Mouse (Mus musculus) intestine, embryonic 14.5 days (tissue): ENCODE data around the gene Rtl8a. TPM values are rescaled to one million over a fixed set of nuclear protein-coding genes. Genes with fewer than 3 reads are reported as not detected.
"Not testable (repeated sequence)": the region's sequence is repeated elsewhere in the genome, so short reads cannot be mapped to it uniquely, and the experiment has no call there.

Source experiments
- ATAC-seq: fragments of 200-750 bp; cut with Nextera tagmentation; replicated peaks from 2 replicates; pipeline ENCODE4 v1.8.0; 2017; ENCODE audit warnings: low read depth, moderate number of reproducible peaks, moderate TSS enrichment, moderate library complexity; ENCODE audit not compliant: low FRiP score, low TSS enrichment
- DNase-seq: peaks from one replicate; pipeline ENCODE4 v3.0.0-alpha.2; 2018; ENCODE audit warnings: low spot score
- H3K27ac ChIP-seq: fragments of 300-500 bp; sonication (generic); 2 replicates; pipeline ENCODE4 v1.5.1; 2014; ENCODE audit warnings: low read depth, mild to moderate bottlenecking, control low read depth
- H3K27me3 ChIP-seq: fragments of 300-500 bp; sonication (generic); replicated peaks from 2 replicates; pipeline ENCODE4 v1.6.1; 2014; ENCODE audit warnings: low read length, control low read depth; ENCODE audit not compliant: control insufficient read depth, insufficient read depth
- H3K36me3 ChIP-seq: fragments of 300-500 bp; sonication (generic); 2 replicates; pipeline ENCODE4 v1.6.1; 2014; ENCODE audit warnings: low read length, control low read depth; ENCODE audit not compliant: control insufficient read depth, insufficient read depth
- H3K4me1 ChIP-seq: fragments of 300-500 bp; sonication (generic); replicated peaks from 2 replicates; pipeline ENCODE4 v1.6.1; 2014; ENCODE audit warnings: low read length, control low read depth, mixed read lengths; ENCODE audit not compliant: control insufficient read depth, insufficient read depth
- H3K4me2 ChIP-seq: fragments of 300-500 bp; sonication (generic); 2 replicates; pipeline ENCODE4 v1.6.1; 2014; ENCODE audit warnings: low read length
- H3K4me3 ChIP-seq: fragments of 300-500 bp; sonication (generic); 2 replicates; pipeline ENCODE4 v1.5.1; 2014; ENCODE audit warnings: low read depth, low read length, control low read depth, mixed read lengths
- H3K9ac ChIP-seq: fragments of 300-500 bp; sonication (generic); 2 replicates; pipeline ENCODE4 v1.6.1; 2014; ENCODE audit warnings: mild to moderate bottlenecking, low read length
- H3K9me3 ChIP-seq: fragments of 300-500 bp; sonication (generic); 2 replicates; pipeline ENCODE4 v1.6.1; 2016; ENCODE audit warnings: low read length, control low read depth; ENCODE audit not compliant: control insufficient read depth
- WGBS: fragments of 180-500 bp; shearing (Covaris S2); extraction: QIAGEN DNeasy Blood & Tissue Kit; methylation state at CpG from one replicate; pipeline ENCODE4 v1.1.7; 2014; 5-methylcytosine and 5-hydroxymethylcytosine counted together
- polyA plus RNA-seq: library from polyadenylated mRNA; unstranded; fragments of >200 nt; fragmentation: Nextera tagmentation; extraction: Ambion mirVana; gene quantifications from 2 replicates; pipeline ENCODE4 v1.2.1, GENCODE M21; 2014

Gene Rtl8a
- 57.9 and 58.0 TPM in 2 replicates for polyA plus RNA-seq

DNA sequence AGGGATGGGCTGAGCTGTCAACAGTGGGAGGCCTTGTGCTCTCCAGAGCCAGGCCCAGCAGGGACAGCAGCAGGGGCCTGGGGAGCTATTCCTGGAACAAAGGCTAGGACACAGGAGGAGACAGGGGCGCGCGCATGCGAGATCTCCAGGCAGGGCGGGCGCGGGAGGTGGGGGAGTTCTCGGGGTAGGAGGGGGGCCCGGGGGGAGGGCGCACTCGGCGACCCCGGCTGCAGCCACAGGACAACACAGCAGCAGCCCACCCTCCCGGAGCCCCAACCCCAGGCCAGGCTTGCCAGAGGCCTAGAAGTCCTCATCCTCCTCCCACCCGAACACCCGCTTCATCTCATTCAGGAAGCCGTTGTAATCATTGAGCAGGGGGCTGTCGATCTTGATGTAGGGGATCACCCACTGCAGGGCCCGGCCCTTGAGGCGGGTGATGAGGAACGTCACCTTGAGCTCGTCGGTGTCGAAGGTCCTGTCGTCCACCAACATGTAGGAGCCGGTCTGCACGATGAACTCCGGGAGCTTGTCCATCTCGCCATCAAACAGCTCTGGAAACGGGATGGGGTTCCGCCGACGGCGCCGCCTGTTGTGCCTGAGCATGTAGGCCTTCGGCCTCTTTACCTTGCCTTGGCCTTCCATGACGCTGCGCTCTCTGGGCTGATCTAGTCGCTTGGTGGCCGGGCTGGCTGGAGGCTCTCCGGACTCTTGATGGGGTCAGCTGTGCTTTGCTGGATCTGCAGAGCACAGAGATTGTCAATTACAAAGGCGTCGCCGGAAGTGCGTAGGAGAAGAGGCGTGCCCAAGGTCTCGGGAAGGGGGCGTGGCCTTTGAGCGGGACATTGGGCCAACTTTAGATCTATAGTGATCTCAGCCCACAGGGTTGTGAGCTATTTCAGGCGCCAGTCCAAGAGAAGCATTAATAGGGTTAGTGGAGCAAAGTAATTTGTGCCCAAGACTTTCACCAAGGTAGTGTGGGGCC, at the start of gene Rtl8a:
Gene Rtl8a (minus strand): TSS at position 703 of the 982 bp plus-strand sequence.
- not testable (repeated sequence) for H3K27me3 ChIP-seq, H3K4me1 ChIP-seq, H3K27ac ChIP-seq, H3K9ac ChIP-seq, H3K9me3 ChIP-seq, H3K36me3 ChIP-seq
- ATAC-seq, result peak; percentile 94
- WGBS, result 11% methylated on average over 9 of the region's 50 CpGs
- H3K4me2 ChIP-seq, result peak within 1 kb of the TSS; percentile 42
- peak; percentile 83 for DNase-seq
- H3K4me3 ChIP-seq, result peak within 1 kb of the TSS; percentile 30

DNA sequence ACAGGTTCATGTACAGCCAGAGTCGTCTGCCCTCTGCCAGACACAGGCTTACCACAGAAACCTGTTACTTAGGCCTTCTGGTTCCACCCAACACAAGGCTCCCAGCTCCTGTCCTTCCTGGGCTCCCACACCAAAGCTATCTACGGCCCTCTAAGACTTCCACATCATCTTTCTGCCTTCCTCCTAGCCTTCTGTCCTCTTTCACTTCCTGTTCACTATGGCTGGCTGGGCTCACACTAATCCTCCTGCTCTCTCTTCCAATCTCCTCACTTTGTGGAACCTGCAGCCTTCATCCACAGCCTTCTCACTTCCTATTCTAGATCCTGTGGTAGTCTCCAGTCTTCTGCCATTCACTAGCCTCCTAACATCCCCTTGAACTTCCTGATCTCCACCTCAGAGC, 49.7 kb upstream of the Rtl8a start:
- Histone ChIP-seq H3K4me3 (no peak overlapping the region), H3K9me3 (no peaks in the 10 kb centered on the region), H3K9ac (no peak overlapping the region), H3K4me1 (no peaks in the 10 kb centered on the region), H3K4me2 (no peak overlapping the region), H3K36me3 (no peaks in the 10 kb centered on the region), H3K27ac (no peak overlapping the region), H3K27me3 (no peaks in the 10 kb centered on the region)
- 79% methylated on average over 2 of the region's 2 CpGs for WGBS
- no peak for ATAC-seq
- DNase-seq, result no peak

DNA sequence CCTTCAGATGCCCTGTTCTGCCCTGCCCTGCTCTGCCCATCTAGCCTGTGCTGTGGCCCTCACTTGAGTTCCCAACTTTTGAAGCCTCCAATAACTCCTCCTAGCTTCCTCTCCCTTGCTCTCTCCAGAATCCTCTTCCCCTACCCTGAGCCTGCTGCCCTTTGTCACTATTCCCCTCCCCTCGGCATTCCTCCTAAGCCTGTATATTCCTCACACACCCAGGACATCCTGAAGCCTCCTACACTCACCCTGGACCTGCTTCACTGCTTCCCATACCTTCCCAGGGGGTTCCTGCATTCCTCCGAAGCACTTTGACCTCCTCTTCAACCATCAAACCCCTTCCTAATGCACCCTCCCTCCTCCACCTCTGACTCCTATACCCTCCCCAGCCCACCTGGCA, 48.6 kb upstream of the Rtl8a start:
- Histone ChIP-seq H3K4me3 (no peak overlapping the region), H3K9ac (no peak overlapping the region), H3K27ac (no peak overlapping the region), H3K36me3 (no peaks in the 10 kb centered on the region), H3K4me1 (no peaks in the 10 kb centered on the region), H3K9me3 (no peaks in the 10 kb centered on the region), H3K27me3 (no peaks in the 10 kb centered on the region), H3K4me2 (no peak overlapping the region)
- WGBS, result 52% methylated on average over 2 of the region's 2 CpGs
- DNase-seq, result no peak
- no peak for ATAC-seq

DNA sequence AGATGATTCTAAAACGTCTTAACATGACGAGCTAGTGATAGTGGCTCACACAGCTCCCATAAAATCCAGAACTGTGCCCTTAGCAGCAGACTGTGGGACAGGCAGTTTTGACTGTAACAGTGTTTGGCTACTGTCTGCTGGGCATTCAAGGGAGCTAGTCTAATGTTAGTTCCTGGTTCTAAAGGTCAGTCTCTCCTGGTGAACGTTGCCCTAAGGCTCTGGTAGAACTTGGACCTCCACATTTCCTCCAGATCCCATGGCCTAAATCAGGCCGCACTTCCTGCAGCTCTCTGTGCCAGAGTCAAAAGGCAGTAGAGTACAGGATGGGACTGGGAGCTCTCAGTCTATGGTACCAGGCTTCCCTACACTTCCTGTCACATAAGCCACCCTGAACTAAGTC, 41.2 kb upstream of the Rtl8a start:
- not testable (repeated sequence) for H3K9me3 ChIP-seq, H3K9ac ChIP-seq, DNase-seq, H3K27ac ChIP-seq, H3K36me3 ChIP-seq, ATAC-seq, H3K4me3 ChIP-seq, H3K4me2 ChIP-seq, H3K4me1 ChIP-seq, H3K27me3 ChIP-seq
- WGBS, result 78% methylated on average over 2 of the region's 4 CpGs

DNA sequence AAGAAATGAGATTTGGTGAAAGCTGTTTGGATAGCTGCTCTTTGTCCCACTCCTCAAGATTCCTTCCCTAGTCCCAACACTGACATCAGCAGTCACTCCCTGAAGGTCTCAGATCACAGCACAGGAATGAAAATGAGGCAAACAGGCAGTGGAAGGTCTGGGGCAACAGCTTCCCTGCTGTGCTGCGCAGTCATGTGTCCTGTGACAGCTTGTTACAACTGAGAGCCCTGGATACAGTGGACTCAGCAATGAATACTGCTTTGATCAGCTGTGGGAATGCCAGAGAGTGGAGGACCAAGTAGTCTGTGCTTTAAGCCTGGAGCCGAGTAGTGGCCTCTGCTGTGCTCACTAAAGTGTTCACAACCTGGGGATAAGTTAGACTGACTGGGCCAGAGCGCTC, 39.2 kb upstream of the Rtl8a start:
- not testable (repeated sequence) for DNase-seq, H3K36me3 ChIP-seq, H3K4me2 ChIP-seq, H3K9me3 ChIP-seq, ATAC-seq, H3K4me1 ChIP-seq, H3K27ac ChIP-seq, H3K9ac ChIP-seq, H3K4me3 ChIP-seq, H3K27me3 ChIP-seq
- WGBS, result 82% methylated on average over 1 of the region's 3 CpGs

DNA sequence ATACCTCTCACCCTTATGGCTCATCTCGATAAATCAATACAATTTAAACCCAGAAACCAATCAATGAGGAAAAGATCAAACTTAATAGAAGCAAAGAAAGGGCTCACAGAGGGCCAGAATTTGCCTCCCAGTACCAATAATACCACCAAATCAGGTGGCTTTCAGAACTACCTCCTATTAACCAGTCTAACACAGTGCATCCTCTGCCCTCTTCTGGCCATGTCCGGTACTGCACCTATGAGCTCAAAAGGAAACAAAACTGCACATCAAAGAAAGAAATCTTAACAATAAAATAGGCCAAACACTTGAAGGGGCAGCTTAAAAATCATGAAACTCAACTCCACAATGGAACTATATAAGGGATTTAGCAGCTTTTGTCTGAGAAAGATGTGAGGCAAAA, 33.5 kb upstream of the Rtl8a start:
- not testable (repeated sequence) for DNase-seq, H3K27me3 ChIP-seq, ATAC-seq, H3K36me3 ChIP-seq, H3K9me3 ChIP-seq, H3K9ac ChIP-seq, H3K27ac ChIP-seq, H3K4me1 ChIP-seq, H3K4me3 ChIP-seq, H3K4me2 ChIP-seq
- 0% methylated on average over 1 of the region's 2 CpGs for WGBS

DNA sequence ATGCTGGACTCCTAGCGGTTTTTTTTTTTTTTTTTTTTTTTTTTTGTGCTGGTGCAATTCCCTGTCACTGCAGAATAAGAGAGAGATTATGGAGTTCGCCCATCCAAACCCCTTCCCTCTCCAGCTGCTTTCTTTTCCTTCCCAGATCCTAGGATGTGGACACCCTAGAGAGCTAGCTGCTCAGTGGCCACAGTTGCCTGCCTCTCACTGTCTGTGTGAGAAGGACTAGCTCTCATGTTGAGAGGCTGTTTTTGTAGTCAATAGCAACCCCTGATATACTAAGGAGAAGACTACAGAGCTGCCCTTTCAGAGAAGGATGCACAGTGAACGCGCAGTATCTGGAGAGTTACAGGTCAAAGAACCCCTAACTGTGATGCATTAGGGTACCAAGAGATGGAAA, 27.2 kb upstream of the Rtl8a start:
- peak; percentile 34; the same call in 1 of the 2 replicates for ATAC-seq
- H3K9me3 ChIP-seq, DNase-seq, H3K4me1 ChIP-seq, H3K27me3 ChIP-seq, H3K36me3 ChIP-seq: not testable (repeated sequence)
- Histone ChIP-seq H3K4me2 (peak overlapping the region; percentile 34), H3K27ac (peak overlapping the region; percentile 64; the same call in 1 of the 2 replicates), H3K9ac (0 out of 2 replicates have a peak overlapping the region, but pooled peaks have one; percentile 10), H3K4me3 (peak overlapping the region; percentile 31)
- WGBS, result 11% methylated on average over 3 of the region's 4 CpGs

DNA sequence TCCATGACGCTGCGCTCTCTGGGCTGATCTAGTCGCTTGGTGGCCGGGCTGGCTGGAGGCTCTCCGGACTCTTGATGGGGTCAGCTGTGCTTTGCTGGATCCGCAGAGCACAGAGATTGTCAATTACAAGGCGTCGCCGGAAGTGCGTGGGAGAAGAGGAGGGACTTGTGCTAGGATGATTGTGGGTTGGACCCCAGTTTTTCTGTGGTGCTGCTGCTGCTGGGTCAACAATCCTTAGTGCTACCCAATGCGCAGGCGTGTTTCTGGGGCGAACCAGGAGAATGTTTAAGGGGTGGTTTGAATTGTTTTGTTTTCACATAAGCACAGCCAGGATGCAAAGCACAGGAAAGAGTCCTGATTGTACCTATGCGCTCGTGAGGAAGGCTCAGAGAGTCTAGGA, 26.8 kb upstream of the Rtl8a start, which contains the start of gene Rtl8b:
Gene Rtl8b (minus strand): TSS at position 115 of the 400 bp plus-strand sequence.
- H3K27ac ChIP-seq, result peak within 1 kb of the TSS; percentile 64; the same call in 1 of the 2 replicates
- WGBS, result 12% methylated on average over 9 of the region's 15 CpGs
- H3K4me1 ChIP-seq, result no peaks in the 10 kb centered on the region
- DNase-seq (peak; percentile 79), ATAC-seq (peak; percentile 89)
- H3K27me3 ChIP-seq, result no peaks in the 10 kb centered on the region
- peak within 1 kb of the TSS; percentile 31 for H3K4me3 ChIP-seq
- H3K9me3 ChIP-seq, result no peaks in the 10 kb centered on the region
- H3K36me3 ChIP-seq, result no peaks in the 10 kb centered on the region
- H3K9ac ChIP-seq, result 0 out of 2 replicates have a peak within 1 kb of the TSS, but pooled peaks have one; percentile 10
- H3K4me2 ChIP-seq, result peak within 1 kb of the TSS; percentile 34
